Mouse (Mus musculus) liver, postnatal 0 days (tissue): Measurements from ENCODE around the gene Pitpnb.

Experiments
- CTCF ChIP-seq: sonication (generic); IDR thresholded peaks from 2 replicates; pipeline ENCODE4 v1.5.1; 2016; ENCODE audit warnings: antibody characterized with exemption, low read depth
- EP300 ChIP-seq: IDR thresholded peaks from 2 replicates; pipeline ENCODE4 v1.6.1; 2016; ENCODE audit warnings: antibody characterized with exemption, low read depth, mild to moderate bottlenecking

- no peak for TF ChIP-seq CTCF
- no peak for TF ChIP-seq EP300
Measured at GRCm38 (mm10) chr5:111436260-111436659, 105.7 kb downstream of the Pitpnb start.
